Mouse (Mus musculus) limb, embryonic 14.5 days (tissue): ENCODE measurements around the gene Ndufc2. TPM values are rescaled to one million over a fixed set of nuclear protein-coding genes. Genes with fewer than 3 reads are reported as not detected.

Source experiments
- ATAC-seq: fragments of 200-750 bp; cut with Nextera tagmentation; 2 replicates; pipeline ENCODE4 v1.8.0; 2017; ENCODE audit warnings: low read depth, moderate number of reproducible peaks, moderate TSS enrichment; ENCODE audit not compliant: low FRiP score
- DNase-seq: peaks from one replicate; pipeline ENCODE4 v3.0.0-alpha.2; 2015; ENCODE audit warnings: low spot score
- H3K27ac ChIP-seq: fragments of 300-500 bp; sonication (generic); replicated peaks from 2 replicates; pipeline ENCODE4 v1.5.1; 2014; ENCODE audit warnings: low read depth, mild to moderate bottlenecking, low read length, moderate library complexity, mixed read lengths
- H3K27me3 ChIP-seq: fragments of 300-500 bp; sonication (generic); 2 replicates; pipeline ENCODE4 v1.6.1; 2014; ENCODE audit warnings: low read length, mixed read lengths; ENCODE audit not compliant: control insufficient read depth, insufficient read depth
- H3K36me3 ChIP-seq: fragments of 300-500 bp; sonication (generic); 2 replicates; pipeline ENCODE4 v1.6.1; 2014; ENCODE audit warnings: mild to moderate bottlenecking, low read length, moderate library complexity, mixed read lengths; ENCODE audit not compliant: control insufficient read depth, insufficient read depth
- H3K4me1 ChIP-seq: fragments of 300-500 bp; sonication (generic); 2 replicates; pipeline ENCODE4 v1.6.1; 2014; ENCODE audit warnings: antibody characterized with exemption, low read length, mixed read lengths; ENCODE audit not compliant: control insufficient read depth, insufficient read depth
- H3K4me2 ChIP-seq: fragments of 300-500 bp; sonication (generic); replicated peaks from 2 replicates; pipeline ENCODE4 v1.6.1; 2014; ENCODE audit warnings: low read depth, mild to moderate bottlenecking, low read length, moderate library complexity; ENCODE audit not compliant: severe bottlenecking
- H3K4me3 ChIP-seq: fragments of 300-500 bp; sonication (generic); replicated peaks from 2 replicates; pipeline ENCODE4 v1.5.1; 2014; ENCODE audit warnings: low read length
- H3K9ac ChIP-seq: fragments of 300-500 bp; sonication (generic); 2 replicates; pipeline ENCODE4 v1.6.1; 2014; ENCODE audit warnings: mild to moderate bottlenecking, low read depth, low read length, moderate library complexity; ENCODE audit not compliant: severe bottlenecking
- H3K9me3 ChIP-seq: fragments of 300-500 bp; sonication (generic); 2 replicates; pipeline ENCODE4 v1.6.1; 2016; ENCODE audit warnings: low read length; ENCODE audit not compliant: control insufficient read depth
- POLR2A ChIP-seq: fragments of 200-500 bp; IDR thresholded peaks from 2 replicates; pipeline ENCODE4 v1.8.0; 2012; ENCODE audit warnings: inconsistent platforms, mild to moderate bottlenecking, moderate library complexity, borderline replicate concordance; ENCODE audit not compliant: insufficient read depth, insufficient read length; ENCODE audit errors: extremely low read depth
- WGBS: fragments of 180-500 bp; shearing (Covaris S2); extraction: QIAGEN DNeasy Blood & Tissue Kit; methylation state at CpG from one replicate; pipeline ENCODE4 v1.1.7; 2014; 5-methylcytosine and 5-hydroxymethylcytosine counted together
- polyA plus RNA-seq, 2 experiments: library from polyadenylated mRNA; depleted of rRNA in 1 of 2; stranded (reverse) in 1 of 2; unstranded in 1 of 2; fragments of >200 nt; fragmentation: Nextera tagmentation in 1 of 2; extraction: Ambion mirVana in 1 of 2; gene quantifications; 2 replicates each; pipeline versions ENCODE4 v1.2.1 to v1.2.3; 2012 to 2014

The Ndufc2 gene
- 221 and 228 TPM in 2 replicates for polyA plus RNA-seq (2012; rRNA removed)
- 336 and 357 TPM in 2 replicates for polyA plus RNA-seq (2014; fragmentation: Nextera tagmentation; extraction: Ambion mirVana)

- H3K4me3 ChIP-seq = peak within 1 kb of the TSS; percentile 79
- H3K27ac ChIP-seq = peak within 1 kb of the TSS; percentile 82
These were observed at the start of gene Ndufc2 for GRCm38 (mm10) chr7:97399960-97400715. TSS of gene Ndufc2 (plus strand) at chr7:97400003.

GRCm38 (mm10) chr7:97350891-97351290 is 48.9 kb upstream of the Ndufc2 start:
- TF ChIP-seq POLR2A = no peak

More at GRCm38 (mm10) chr7:97399960-97400715, at the start of gene Ndufc2:
- DNase-seq = peak; percentile 85
- 3% methylated on average over 54 of the region's 54 CpGs for WGBS
- TF ChIP-seq POLR2A = peak; percentile 92; the same call in 1 of the 2 replicates
- H3K9me3 ChIP-seq = no peaks in the 10 kb centered on the region
- H3K9ac ChIP-seq = peak within 1 kb of the TSS; percentile 94
- peaks cover 7% of the 10 kb centered on the region for H3K4me1 ChIP-seq
- H3K4me2 ChIP-seq = peak within 1 kb of the TSS; percentile 52
- ATAC-seq = peak; percentile 93
- H3K36me3 ChIP-seq = peaks cover 10% of the 10 kb centered on the region; the same call in 1 of the 2 replicates
- H3K27me3 ChIP-seq = no peaks in the 10 kb centered on the region

GRCm38 (mm10) chr7:97351792-97352513 is 47.9 kb upstream of the Ndufc2 start:
- peaks cover 6% of the 10 kb centered on the region; the same call in 1 of the 2 replicates for H3K36me3 ChIP-seq
- H3K27ac ChIP-seq = no peak overlapping the region
- no peak for DNase-seq
- H3K27me3 ChIP-seq = no peaks in the 10 kb centered on the region
- no peak overlapping the region for H3K9ac ChIP-seq
- 81% methylated on average over 11 of the region's 11 CpGs for WGBS
- no peak for TF ChIP-seq POLR2A
- no peaks in the 10 kb centered on the region for H3K9me3 ChIP-seq
- no peaks in the 10 kb centered on the region for H3K4me1 ChIP-seq
- H3K4me3 ChIP-seq = no peak overlapping the region
- H3K4me2 ChIP-seq = no peak overlapping the region
- no peak for ATAC-seq

More at GRCm38 (mm10) chr7:97350891-97351290, 48.9 kb upstream of the Ndufc2 start:
- H3K9ac ChIP-seq = no peak overlapping the region
- H3K4me3 ChIP-seq = no peak overlapping the region
- peaks cover 6% of the 10 kb centered on the region; the same call in 1 of the 2 replicates for H3K36me3 ChIP-seq
- no peaks in the 10 kb centered on the region for H3K4me1 ChIP-seq
- H3K27ac ChIP-seq = no peak overlapping the region
- no peak overlapping the region for H3K4me2 ChIP-seq
- ATAC-seq (no peak), DNase-seq (no peak)
- H3K9me3 ChIP-seq = no peaks in the 10 kb centered on the region
- H3K27me3 ChIP-seq = no peaks in the 10 kb centered on the region
- 70% methylated on average over 5 of the region's 5 CpGs for WGBS

GRCm38 (mm10) chr7:97353356-97353755 is 46.4 kb upstream of the Ndufc2 start:
- H3K36me3 ChIP-seq = 0 out of 2 replicates have a peak, but pooled peaks cover under 1% of the 10 kb centered on the region
- DNase-seq (no peak), ATAC-seq (no peak)
- H3K4me1 ChIP-seq = no peaks in the 10 kb centered on the region
- H3K4me2 ChIP-seq = no peak overlapping the region
- no peak overlapping the region for H3K27ac ChIP-seq
- H3K4me3 ChIP-seq = no peak overlapping the region
- H3K9me3 ChIP-seq = no peaks in the 10 kb centered on the region
- H3K27me3 ChIP-seq = no peaks in the 10 kb centered on the region
- WGBS = 86% methylated on average over 6 of the region's 6 CpGs
- H3K9ac ChIP-seq = no peak overlapping the region
- no peak for TF ChIP-seq POLR2A
